Mouse (Mus musculus) left cerebral cortex, postnatal 25 days (tissue): Measurements from ENCODE around the gene Osbpl11. TPM values are rescaled to one million over a fixed set of nuclear protein-coding genes. Genes with fewer than 3 reads are reported as not detected.

ENCODE experiments used
- DNase-seq, 2 experiments: peaks; one replicate each; pipeline ENCODE4 v3.0.0; 2022; ENCODE audit warnings: low spot score in 2 of 2, mixed read lengths in 1 of 2
- intact Hi-C: fragments of 180-260 bp; cut with DNase I; formaldehyde crosslinking; loops from one replicate; pipeline ENCODE4 v1.15.1; 2025
- total RNA-seq, 2 experiments: library from RNA; stranded (reverse); gene quantifications; 2 replicates each; pipeline ENCODE4 v1.2.3; 2021

The Osbpl11 gene
- total RNA-seq, 2 experiments from 2014 or later, result 15.3 to 15.8 TPM

DNA sequence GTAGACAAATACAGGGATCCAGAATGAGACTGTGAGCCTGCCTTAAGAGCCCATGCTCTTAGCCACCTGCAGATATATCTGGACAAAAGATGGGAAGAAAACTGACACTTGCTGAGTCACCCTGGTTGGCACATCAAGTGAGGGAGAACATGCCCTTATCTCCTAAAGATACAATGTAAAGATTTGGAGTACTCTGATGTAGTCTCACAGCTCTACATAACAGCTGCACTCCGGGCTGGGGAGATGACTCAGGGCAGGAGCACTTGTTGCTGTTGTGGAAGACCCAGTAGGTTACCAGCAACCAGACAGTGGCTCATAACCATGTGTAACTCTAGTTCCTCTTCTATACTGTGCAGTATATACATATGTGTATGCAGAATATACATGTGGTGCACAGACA lies 98.2 kb downstream of the Osbpl11 start:
- no peak for DNase-seq
- intact Hi-C loops, result no loop called here

DNA sequence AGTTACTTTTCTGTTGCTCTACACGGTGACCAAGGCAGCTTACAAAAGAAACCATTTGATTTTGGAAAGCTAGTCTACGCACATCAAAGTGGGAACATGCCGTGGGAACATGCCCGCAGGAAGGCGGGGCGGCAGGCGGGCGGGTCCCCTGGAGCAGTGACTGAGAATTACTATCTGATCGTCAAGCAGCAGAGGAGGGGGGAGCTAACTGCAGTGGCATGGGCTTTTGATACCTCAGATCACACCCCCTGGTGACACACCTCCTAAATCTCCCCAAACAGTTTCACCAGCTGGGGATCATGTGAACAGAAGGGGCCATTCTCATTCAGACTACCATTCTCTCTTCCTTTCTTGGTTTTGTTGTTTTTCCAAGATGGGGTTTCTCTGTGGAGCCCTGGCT lies 103.7 kb downstream of the Osbpl11 start:
- intact Hi-C loops, result no loop called here
- no peak for DNase-seq

DNA sequence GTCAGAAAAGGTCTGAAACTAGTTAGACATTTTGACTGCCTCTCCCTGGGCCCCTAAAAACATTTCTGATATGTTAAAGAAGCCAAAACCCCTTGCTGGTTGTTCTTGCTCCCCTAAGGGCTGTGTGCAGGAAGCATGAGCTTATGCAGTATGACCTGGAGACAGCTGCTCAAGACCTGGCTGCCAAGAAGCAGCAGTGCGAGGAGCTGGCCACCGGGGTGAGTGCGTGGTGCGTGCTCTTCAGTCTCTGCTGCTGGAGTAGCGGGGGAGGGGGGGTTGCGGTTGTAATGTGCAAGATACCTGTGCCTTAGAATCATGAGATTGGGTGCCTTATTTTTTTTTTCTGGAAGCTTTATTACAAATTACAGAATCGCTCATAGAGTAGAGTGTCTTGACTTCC lies 105.1 kb downstream of the Osbpl11 start:
- DNase-seq, result no peak
- intact Hi-C loops, result no loop called here

DNA sequence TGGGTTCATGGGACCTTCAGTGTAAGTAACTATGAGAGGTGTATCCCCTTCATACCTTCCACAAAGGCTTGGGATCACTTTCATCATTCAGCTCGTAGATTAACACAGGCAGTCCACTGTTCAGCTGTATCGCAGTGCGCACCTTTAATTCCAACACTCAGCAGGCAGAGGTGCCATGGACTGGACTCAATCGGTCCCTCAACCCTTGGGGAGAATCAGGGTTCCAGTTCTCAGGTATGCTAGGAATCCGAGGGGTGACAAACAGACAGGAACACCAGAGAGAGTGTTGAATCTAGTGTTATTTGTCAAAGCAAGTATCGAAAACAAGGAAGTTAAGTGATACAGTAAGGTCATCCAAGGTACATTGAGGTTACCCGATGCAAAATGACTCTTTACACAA lies 107.4 kb downstream of the Osbpl11 start:
- DNase-seq, result no peak
- intact Hi-C loops, result no loop called here

Other genes starting within 250 kb of the Osbpl11 start
- gene Iqcg, start 128.9 kb upstream of the Osbpl11 start, total RNA-seq, result 1 to 10 TPM; 4.6 to 5.5 TPM
- 100 to 1,000 TPM; 266 to 275 TPM for gene Rpl35a, start 128.6 kb upstream of the Osbpl11 start, total RNA-seq
- 10 to 100 TPM; 11.7 to 13.5 TPM for gene Lmln, start 122.5 kb upstream of the Osbpl11 start, total RNA-seq
- 10 to 100 TPM; 35.8 to 37.3 TPM for gene Snx4, start 66.4 kb downstream of the Osbpl11 start, total RNA-seq
- gene Zfp148, start 195.8 kb downstream of the Osbpl11 start, total RNA-seq, result 100 to 1,000 TPM; 142 to 153 TPM